Mouse (Mus musculus) liver (tissue): ENCODE measurements around the gene Arfgap1.

Experiments used
- DNase-seq: peaks from one replicate; pipeline ENCODE4 v3.0.0-alpha.2; 2020; ENCODE audit warnings: mixed read lengths

Gene Arfgap1

DNA sequence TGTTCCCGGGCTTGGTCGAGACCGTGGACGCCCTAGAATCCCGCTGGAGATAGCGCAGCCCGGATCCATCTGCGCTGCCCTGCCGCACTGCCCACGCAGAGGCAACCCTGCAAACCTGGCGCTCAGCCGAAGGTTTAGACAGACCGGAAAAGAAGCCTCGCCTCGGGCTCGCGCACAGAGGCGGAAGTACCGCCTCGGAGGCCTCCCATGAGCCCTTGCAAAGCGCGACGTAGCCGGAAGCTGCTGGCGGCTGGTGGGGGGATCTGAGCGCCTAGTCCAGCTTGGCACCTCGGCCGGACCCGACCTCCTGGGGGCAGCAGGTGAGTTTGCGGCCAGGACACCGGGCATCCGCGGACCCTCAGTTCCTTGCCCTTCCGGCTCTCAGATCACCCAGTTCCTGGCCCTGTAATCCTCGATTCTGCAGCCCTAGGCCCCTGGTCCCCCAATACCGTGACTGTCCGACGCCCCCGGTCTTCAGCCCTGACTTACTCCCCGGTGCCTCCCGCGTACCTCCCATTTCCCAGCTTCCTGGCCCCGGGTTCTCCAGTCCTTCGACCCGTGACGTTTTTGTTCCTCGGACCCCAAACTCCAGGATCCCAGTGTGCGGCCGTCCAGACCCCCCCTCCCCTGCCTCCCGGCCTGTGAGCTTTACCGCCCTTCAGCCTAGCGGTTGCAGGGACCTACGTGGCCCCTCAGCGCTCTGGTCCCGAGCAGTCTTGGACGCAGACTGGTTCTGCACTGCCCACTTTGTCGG is at the start of gene Arfgap1:
Gene Arfgap1, plus strand, starts transcription at position 216 of the 754 bp plus-strand sequence.
- DNase-seq = peak; percentile 91

- peak; percentile 31 for DNase-seq
Observed at GRCm38 (mm10) chr2:180919913-180920809, 46.9 kb upstream of the Arfgap1 start.

GRCm38 (mm10) chr2:180920810-180921400 is 46.1 kb upstream of the Arfgap1 start, which contains the start of gene Ythdf1:
Gene Ythdf1, minus strand, starts transcription at chr2:180920949.
- DNase-seq = peak; percentile 99

GRCm38 (mm10) chr2:180922739-180923138 is 44.3 kb upstream of the Arfgap1 start:
- DNase-seq = no peak

- peak; percentile 69 for DNase-seq
Observed at GRCm38 (mm10) chr2:180925176-180925575, 41.8 kb upstream of the Arfgap1 start.

DNA sequence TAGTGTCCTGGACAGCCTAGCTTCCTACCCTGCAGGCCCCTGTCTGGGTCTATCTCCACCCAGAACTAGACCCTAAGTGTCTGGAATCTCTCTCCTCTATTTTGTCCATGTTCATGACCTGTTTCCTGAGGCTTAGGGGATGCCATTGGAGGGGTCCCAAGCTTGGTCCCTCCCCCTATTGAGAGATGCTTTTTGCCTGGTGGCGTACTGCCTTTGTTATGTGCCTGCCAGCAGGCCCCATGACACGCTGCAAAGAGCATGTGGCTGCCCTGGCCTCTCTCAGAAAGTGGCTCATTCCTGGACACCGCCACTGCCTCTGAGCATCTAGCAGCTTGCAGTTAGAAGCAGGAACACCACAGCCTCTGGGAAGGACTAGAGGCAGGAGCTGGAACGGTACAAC is 38.3 kb upstream of the Arfgap1 start, which contains the start of gene Birc7:
Gene Birc7, plus strand, starts transcription at position 301 of the 400 bp plus-strand sequence.
- no peak for DNase-seq

- DNase-seq = no peak
Observed at GRCm38 (mm10) chr2:180932418-180932817, 34.6 kb upstream of the Arfgap1 start.

DNA sequence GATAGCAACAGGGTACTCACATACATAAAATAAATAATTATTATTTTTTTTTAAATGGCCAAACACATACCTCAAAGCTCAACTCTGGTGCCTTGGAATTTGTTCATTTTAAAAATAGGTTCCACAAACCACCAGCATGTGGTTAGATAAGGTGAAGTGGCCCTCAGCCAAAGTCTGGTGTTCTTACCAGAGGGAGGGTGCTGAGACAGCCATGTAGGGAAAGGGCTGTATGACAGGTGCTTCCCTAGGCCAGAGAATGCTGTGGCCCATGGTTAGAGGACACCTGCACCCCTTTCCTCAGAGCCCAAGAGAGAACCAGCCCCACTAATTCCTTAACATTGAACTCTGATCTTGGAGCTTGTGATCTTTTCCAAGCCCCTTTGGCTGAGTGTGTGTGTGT is 26.8 kb upstream of the Arfgap1 start:
- DNase-seq = no peak

- no peak for DNase-seq
Observed at GRCm38 (mm10) chr2:180941869-180942268, 25.2 kb upstream of the Arfgap1 start.

GRCm38 (mm10) chr2:180949947-180950346 is 17.1 kb upstream of the Arfgap1 start:
- DNase-seq = no peak

DNA sequence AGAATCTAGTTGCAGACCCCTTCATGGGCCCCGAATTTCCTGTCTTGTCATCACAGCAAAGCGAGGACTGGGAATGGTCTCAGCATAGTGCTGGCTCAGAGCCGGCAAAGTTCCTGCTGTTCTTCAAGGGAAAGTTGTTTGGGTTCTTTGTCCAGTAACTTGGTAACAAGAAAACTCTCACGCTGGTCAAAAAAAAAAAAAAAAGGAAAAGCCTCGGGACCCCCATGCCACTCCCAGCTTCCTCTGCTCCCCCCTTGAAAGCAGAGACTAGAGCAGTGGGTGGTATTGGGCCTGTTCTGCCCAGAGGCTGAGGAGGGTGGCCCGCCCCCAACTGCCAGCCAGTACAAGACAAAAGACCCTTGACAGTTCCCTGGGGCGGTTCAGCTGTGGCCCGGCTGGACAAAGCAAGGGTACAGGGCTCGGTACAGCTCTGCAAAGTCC is 14.3 kb upstream of the Arfgap1 start:
- DNase-seq = no peak

DNA sequence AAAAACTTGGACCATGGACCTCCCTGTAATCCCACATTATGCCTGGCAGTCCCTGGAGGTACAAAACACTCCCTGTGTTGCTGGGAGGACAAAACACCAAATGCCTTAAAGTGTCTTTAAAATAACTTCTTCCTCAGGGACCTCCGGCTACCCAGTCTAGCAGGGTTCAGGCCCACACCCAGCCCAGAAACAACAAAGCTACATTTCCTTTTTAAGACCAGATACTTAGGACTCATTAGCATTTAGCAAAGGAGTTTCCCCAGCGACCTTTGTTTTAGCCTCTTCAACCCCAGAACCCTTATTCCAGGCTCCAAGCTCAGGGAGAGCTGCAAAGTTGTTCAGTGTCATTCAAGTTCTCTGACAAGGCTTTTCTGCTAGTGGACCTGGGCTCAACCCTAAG is 13.4 kb upstream of the Arfgap1 start:
- no peak for DNase-seq

- DNase-seq = peak; percentile 60
Observed at GRCm38 (mm10) chr2:180954061-180955047, 12.7 kb upstream of the Arfgap1 start, which contains the start of gene Nkain4. Gene Nkain4, minus strand, starts transcription at chr2:180954699.

- DNase-seq = no peak
Observed at GRCm38 (mm10) chr2:180959605-180960004, 7.4 kb upstream of the Arfgap1 start.

DNA sequence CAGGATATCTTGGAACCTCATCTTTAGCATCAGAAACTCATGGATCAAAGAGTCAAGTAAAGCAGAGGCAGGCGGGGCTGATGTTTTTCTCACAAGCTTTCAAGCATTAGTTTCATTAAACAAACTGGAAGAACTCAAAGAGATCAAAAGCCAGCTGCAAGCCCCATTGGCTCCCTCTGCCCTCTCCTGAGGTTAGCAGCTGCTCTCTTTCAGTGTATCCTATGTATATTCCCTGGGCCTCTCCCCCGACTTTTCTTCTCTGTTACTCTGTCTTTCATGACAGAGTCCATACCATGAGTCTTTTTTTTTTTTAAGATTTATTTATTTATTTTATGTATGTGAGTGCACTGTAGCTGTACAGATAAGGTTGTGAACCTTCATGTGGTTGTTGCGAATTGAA is 6.8 kb upstream of the Arfgap1 start:
- no peak for DNase-seq

DNA sequence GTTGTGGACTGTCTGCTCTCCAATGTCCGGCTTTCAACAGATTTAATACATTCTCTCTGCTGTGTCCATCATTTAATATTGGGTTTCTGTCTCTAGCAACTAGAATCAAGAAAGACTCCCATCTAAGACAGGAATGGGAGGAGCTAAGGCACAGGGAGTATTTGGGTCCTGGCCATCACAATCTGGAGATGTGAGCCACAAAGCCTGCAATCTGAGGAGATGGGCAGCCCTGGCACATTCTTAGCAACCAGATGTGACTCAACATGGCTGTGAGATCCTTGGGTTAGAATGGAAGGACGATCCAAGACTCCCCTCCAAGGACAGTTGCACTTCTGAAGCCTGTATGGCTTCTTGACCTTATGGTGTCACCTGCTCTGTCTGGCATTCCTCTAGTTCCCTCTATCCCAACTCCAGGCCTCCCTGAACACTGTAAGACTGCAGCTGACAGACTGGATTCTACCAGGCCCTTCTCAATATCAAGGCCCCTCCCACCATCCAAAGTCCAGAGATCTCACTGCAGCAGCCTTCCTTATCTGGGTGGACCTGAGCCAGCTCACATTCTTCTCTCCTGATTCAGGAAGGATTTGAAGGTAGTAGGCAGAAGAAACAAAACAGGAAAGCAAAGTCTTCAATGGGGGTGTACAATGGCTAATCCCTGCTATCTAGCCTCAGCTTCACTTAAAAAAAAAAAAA is 4.3 kb upstream of the Arfgap1 start:
- no peak for DNase-seq

DNA sequence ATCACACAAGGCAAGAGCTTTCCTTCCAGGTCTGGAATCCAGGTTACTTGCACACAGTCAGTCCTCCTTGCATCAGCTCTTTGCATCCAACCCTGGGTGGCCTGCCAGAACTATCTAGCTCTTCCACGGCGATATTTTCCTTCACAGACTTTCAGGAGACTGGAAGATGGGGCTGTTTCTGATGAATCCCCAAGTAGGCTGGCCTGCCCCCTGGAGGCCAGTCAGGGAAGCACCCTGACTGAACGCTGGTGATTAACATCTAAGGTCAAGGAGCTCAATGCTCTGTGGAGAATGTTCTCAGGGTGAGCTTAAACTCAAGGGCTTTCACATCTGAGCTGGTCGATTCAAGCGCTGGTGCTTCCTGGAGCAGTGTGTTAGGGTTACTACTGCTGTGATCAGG is 3.1 kb upstream of the Arfgap1 start:
- DNase-seq = peak; percentile 68

- peak; percentile 22 for DNase-seq
Observed at GRCm38 (mm10) chr2:180966092-180966882, 738 bp upstream of the Arfgap1 start.

- no peak for DNase-seq
Observed at GRCm38 (mm10) chr2:180981133-180981532, 14.1 kb downstream of the Arfgap1 start.

- no peak for DNase-seq
Observed at GRCm38 (mm10) chr2:180985635-180986034, 18.6 kb downstream of the Arfgap1 start.
